Mouse (Mus musculus) E14TG2a.4 (cell line): ENCODE measurements around the gene Podn.

Experiments used
- H3K27me3 ChIP-seq: 2 replicates; pipeline ENCODE4 v1.6.1; 2014; ENCODE audit warnings: low read length, control low read depth; ENCODE audit not compliant: insufficient read depth
- H3K36me3 ChIP-seq: 2 replicates; pipeline ENCODE4 v1.6.1; 2014; ENCODE audit warnings: low read length, control low read depth; ENCODE audit not compliant: insufficient read depth
- H3K4me1 ChIP-seq: replicated peaks from 2 replicates; pipeline ENCODE4 v1.6.1; 2014; ENCODE audit warnings: low read depth, low read length, control low read depth
- H3K4me3 ChIP-seq: replicated peaks from 2 replicates; pipeline ENCODE4 v1.5.1; 2014; ENCODE audit warnings: mild to moderate bottlenecking, low read length
- H3K9me3 ChIP-seq: 2 replicates; pipeline ENCODE4 v1.6.1; 2014; ENCODE audit warnings: low read length, control low read depth
- CTCF ChIP-seq: conservative IDR thresholded peaks from 2 replicates; pipeline ENCODE4 v1.5.1; 2014; ENCODE audit warnings: low read length
- NANOG ChIP-seq: IDR thresholded peaks from 2 replicates; pipeline ENCODE4 v1.6.1; 2014; ENCODE audit warnings: borderline replicate concordance, low read length, mixed read lengths
- POU5F1 ChIP-seq: IDR thresholded peaks from 2 replicates; pipeline ENCODE4 v1.6.1; 2014; ENCODE audit warnings: low read length, borderline replicate concordance

Podn gene

GRCm38 (mm10) chr4:108124104-108124503 lies 27.9 kb upstream of the Podn start:
- no peak overlapping the region for H3K4me3 ChIP-seq
- no peaks in the 10 kb centered on the region for H3K27me3 ChIP-seq
- TF ChIP-seq CTCF (no peak), POU5F1 (no peak), NANOG (no peak)
- H3K36me3 ChIP-seq: no peaks in the 10 kb centered on the region
- no peaks in the 10 kb centered on the region for H3K4me1 ChIP-seq
- no peaks in the 10 kb centered on the region for H3K9me3 ChIP-seq

GRCm38 (mm10) chr4:108117924-108118876 lies 22.0 kb upstream of the Podn start:
- TF ChIP-seq NANOG: no peak
- no peak for TF ChIP-seq CTCF
- no peak for TF ChIP-seq POU5F1
- Histone ChIP-seq H3K36me3 (no peaks in the 10 kb centered on the region), H3K27me3 (no peaks in the 10 kb centered on the region), H3K4me3 (peak overlapping the region; percentile 82), H3K9me3 (no peaks in the 10 kb centered on the region), H3K4me1 (peaks cover 11% of the 10 kb centered on the region)

GRCm38 (mm10) chr4:108117488-108117887 lies 21.2 kb upstream of the Podn start:
- Histone ChIP-seq H3K4me3 (peak overlapping the region; percentile 82), H3K36me3 (no peaks in the 10 kb centered on the region), H3K27me3 (no peaks in the 10 kb centered on the region), H3K9me3 (no peaks in the 10 kb centered on the region), H3K4me1 (peaks cover 11% of the 10 kb centered on the region)
- TF ChIP-seq POU5F1: no peak
- TF ChIP-seq CTCF: no peak
- TF ChIP-seq NANOG: no peak

- Histone ChIP-seq H3K27me3 (no peaks in the 10 kb centered on the region), H3K4me1 (peaks cover 11% of the 10 kb centered on the region), H3K36me3 (peaks cover 7% of the 10 kb centered on the region), H3K4me3 (no peak overlapping the region), H3K9me3 (no peaks in the 10 kb centered on the region)
- no peak for TF ChIP-seq POU5F1
Measured at GRCm38 (mm10) chr4:108116466-108116865, 20.2 kb upstream of the Podn start.

GRCm38 (mm10) chr4:108110706-108111105 lies 14.5 kb upstream of the Podn start:
- H3K4me1 ChIP-seq: peaks cover 5% of the 10 kb centered on the region
- H3K4me3 ChIP-seq: no peak overlapping the region
- H3K36me3 ChIP-seq: peaks cover 20% of the 10 kb centered on the region
- no peaks in the 10 kb centered on the region for H3K9me3 ChIP-seq
- H3K27me3 ChIP-seq: no peaks in the 10 kb centered on the region
- TF ChIP-seq POU5F1 (no peak), CTCF (no peak), NANOG (no peak)

GRCm38 (mm10) chr4:108109728-108110127 lies 13.5 kb upstream of the Podn start:
- Histone ChIP-seq H3K4me3 (no peak overlapping the region), H3K36me3 (peaks cover 23% of the 10 kb centered on the region), H3K9me3 (no peaks in the 10 kb centered on the region), H3K4me1 (peaks cover 3% of the 10 kb centered on the region), H3K27me3 (no peaks in the 10 kb centered on the region)
- TF ChIP-seq CTCF: no peak

- H3K4me1 ChIP-seq: peaks cover 25% of the 10 kb centered on the region
- no peaks in the 10 kb centered on the region for H3K9me3 ChIP-seq
- H3K27me3 ChIP-seq: no peaks in the 10 kb centered on the region
- peaks cover 13% of the 10 kb centered on the region for H3K36me3 ChIP-seq
- H3K4me3 ChIP-seq: no peak overlapping the region
- TF ChIP-seq CTCF (no peak), NANOG (no peak), POU5F1 (no peak)
Measured at GRCm38 (mm10) chr4:108092741-108093397, 3.4 kb downstream of the Podn start.

GRCm38 (mm10) chr4:108083993-108084392 lies 12.3 kb downstream of the Podn start:
- Histone ChIP-seq H3K4me1 (peaks cover 7% of the 10 kb centered on the region), H3K36me3 (peaks cover 20% of the 10 kb centered on the region), H3K27me3 (no peaks in the 10 kb centered on the region)

More at GRCm38 (mm10) chr4:108083993-108084392, 12.3 kb downstream of the Podn start:
- Histone ChIP-seq H3K4me3 (no peak overlapping the region), H3K9me3 (no peaks in the 10 kb centered on the region)
- no peak for TF ChIP-seq NANOG
- TF ChIP-seq POU5F1: no peak
- TF ChIP-seq CTCF: no peak
